Mouse (Mus musculus) liver, embryonic 11.5 days (tissue): Measurements from ENCODE around the gene BC016579. TPM values are rescaled to one million over a fixed set of nuclear protein-coding genes. Genes with fewer than 3 reads are reported as not detected.

Experiments used
- polyA plus RNA-seq: library from polyadenylated mRNA; unstranded; fragments of >200 nt; fragmentation: Nextera tagmentation; extraction: Ambion mirVana; gene quantifications from 2 replicates; pipeline ENCODE4 v1.2.1, GENCODE M21; 2014

Gene BC016579
- polyA plus RNA-seq, 1 experiment from 2014 or later = 0.34 TPM

Other genes with a start within 250 kb of the BC016579 start
- gene Cd200, start 245.0 kb downstream of the BC016579 start, polyA plus RNA-seq = 2.5 and 3.0 TPM in 2 replicates
- gene Gm609, start 161.1 kb downstream of the BC016579 start, polyA plus RNA-seq = 0.15 TPM in 1 of 2 replicates, not detected in the other
- not detected in 2 replicates for gene Gm17783, start 122.0 kb downstream of the BC016579 start, polyA plus RNA-seq
- not detected in 2 replicates for gene Slc9c1, start 118.8 kb downstream of the BC016579 start, polyA plus RNA-seq
- 1.6 and 2.0 TPM in 2 replicates for gene Gcsam, start 43.7 kb downstream of the BC016579 start, polyA plus RNA-seq
- gene Tmprss7, start 39.6 kb upstream of the BC016579 start, polyA plus RNA-seq = 0.63 and 0.84 TPM in 2 replicates
- gene Tagln3, start 70.5 kb upstream of the BC016579 start, polyA plus RNA-seq = 4.1 and 5.4 TPM in 2 replicates
- 28.3 and 30.7 TPM in 2 replicates for gene Abhd10, start 88.9 kb upstream of the BC016579 start, polyA plus RNA-seq